Mouse (Mus musculus): ENCODE results near the gene Hoxa4. TPM values are rescaled to one million over a fixed set of nuclear protein-coding genes. Genes with fewer than 3 reads are reported as not detected.
A peak's percentile ranks its signal among the peaks of the same experiment; 100 is the strongest.

Hoxa4 gene
- total RNA-seq, 1 experiment from 2014 or later: not detected

DNA sequence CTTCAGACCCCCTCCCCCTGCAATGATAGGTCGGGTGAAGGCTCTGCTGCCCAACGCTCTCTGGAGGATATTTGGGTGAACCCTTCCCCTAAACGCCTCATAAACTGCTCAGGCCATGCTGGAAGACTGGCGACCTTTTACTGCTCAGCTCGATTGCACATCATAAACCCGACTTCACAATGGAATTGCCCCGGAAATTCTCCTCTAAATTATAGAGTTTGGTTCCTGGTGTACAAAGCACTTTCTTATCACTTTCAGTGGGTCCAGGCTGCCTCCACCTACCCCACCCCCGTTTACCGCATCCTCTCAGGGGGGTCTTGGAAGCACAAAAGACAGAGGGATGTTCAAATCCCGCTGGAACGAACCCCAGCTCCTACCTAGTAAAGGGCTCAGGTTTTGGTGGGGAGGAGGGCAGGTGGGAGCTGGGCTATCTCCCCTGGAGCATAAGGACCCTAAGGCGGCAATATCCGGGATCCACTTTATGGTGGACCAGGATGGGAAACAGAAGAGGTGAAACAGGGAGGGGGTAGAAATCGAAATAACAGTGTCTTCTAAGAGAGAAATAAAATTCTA is 27.2 kb upstream of the Hoxa4 start:
- ATAC-seq (ENCODE audit: extremely low read depth, insufficient number of reproducible peaks, low FRiP score, poor library complexity, severe bottlenecking): no peak

DNA sequence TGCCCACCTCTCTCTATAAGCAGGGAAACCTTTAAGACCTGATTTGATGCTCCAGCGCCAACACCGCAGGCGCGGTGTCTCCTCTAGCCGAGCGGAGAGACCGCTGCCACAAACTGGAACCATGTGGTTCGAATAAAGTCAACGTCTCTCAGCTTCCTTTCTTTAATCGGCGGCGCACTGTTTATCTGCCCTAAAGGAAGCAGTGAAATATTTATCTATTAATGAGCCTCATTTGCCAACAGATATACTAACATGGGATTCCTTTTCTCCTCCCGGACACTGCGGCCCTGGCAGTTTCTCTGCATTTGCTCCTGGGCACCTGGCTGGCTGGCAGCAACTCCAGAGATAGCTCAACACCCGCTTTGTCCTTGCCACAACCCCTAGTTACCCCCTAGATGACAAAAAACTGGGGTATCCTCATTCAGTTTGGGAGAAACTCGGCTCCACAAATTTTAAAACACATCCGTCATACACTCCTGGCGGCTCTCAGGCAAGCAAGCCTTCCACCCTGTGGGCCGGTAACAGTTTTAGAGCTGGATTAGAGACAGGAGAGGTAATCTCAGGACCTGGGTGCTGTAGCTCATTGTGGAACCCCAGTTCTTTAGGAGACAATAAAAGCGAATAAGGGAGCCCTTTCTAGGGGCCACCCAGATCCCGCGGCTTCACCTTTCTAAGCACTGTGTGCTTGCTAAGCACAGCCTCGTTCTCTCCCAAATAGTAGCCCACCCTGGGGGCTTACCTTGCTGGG is 26.5 kb upstream of the Hoxa4 start:
- no peak for ATAC-seq (ENCODE audit: extremely low read depth, insufficient number of reproducible peaks, low FRiP score, poor library complexity, severe bottlenecking)

DNA sequence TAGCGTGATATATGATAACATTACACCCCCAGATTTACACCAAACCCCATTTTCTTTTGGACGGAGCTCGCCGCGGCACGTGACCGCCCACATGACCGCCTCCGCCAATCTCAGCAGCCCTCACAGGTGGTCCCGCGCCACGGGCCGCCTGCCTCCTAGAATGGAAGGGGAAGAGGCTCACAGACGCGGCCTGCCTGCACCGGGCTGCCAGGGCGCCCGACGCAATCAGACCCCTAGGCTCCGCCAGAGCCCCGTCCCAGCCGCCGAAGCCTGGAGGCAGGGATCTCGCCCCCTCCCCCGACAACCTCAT is 25.9 kb upstream of the Hoxa4 start:
- no peak for ATAC-seq (ENCODE audit: extremely low read depth, insufficient number of reproducible peaks, low FRiP score, poor library complexity, severe bottlenecking)

GRCm38 (mm10) chr6:52216691-52217458 is 25.3 kb upstream of the Hoxa4 start:
- ATAC-seq (ENCODE audit: extremely low read depth, insufficient number of reproducible peaks, low FRiP score, poor library complexity, severe bottlenecking): no peak

DNA sequence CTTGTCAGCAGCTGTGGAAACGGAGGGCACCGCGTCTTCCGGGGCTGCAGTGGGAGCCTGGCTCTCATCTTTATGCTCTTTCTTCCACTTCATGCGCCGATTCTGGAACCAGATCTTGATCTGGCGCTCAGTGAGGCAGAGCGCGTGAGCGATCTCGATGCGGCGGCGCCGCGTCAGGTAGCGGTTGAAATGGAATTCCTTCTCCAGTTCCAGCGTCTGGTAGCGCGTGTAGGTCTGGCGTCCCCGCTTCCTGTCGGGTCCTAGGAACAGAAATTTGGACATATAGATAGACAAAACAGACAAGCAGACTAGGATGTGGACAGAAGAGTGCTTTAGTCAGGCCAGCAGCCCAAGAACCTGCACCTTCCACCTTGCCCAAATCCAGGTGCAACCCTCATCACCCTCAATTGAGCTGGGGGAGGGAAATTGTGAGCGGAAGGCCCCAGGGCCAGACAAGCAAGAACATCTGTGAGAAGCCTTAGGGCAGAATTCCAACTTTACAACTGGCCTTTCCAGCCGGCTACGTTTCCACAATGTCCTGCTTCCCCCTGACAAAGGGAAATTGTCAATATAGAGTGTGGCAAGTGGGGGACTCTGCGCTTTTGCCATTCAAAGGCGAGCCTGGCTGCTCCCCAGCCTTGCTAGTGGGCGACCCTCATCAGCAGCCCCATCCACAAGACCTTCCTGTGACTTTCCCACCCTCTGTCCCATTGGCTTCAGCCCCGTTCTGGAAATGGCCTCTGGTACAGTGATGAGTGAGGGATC is 24.4 kb upstream of the Hoxa4 start:
- ATAC-seq (ENCODE audit: extremely low read depth, insufficient number of reproducible peaks, low FRiP score, poor library complexity, severe bottlenecking): no peak

- no peak for ATAC-seq (ENCODE audit: extremely low read depth, insufficient number of reproducible peaks, low FRiP score, poor library complexity, severe bottlenecking)
Observed at GRCm38 (mm10) chr6:52215070-52215469, 23.5 kb upstream of the Hoxa4 start.

- ATAC-seq (ENCODE audit: extremely low read depth, insufficient number of reproducible peaks, low FRiP score, poor library complexity, severe bottlenecking): no peak
Observed at GRCm38 (mm10) chr6:52214271-52214670, 22.7 kb upstream of the Hoxa4 start.

GRCm38 (mm10) chr6:52213119-52213986 is 21.8 kb upstream of the Hoxa4 start, which contains the start of the genes Hoxa3 and Gm28308:
Gene Hoxa3 (minus strand): TSS chr6:52213336.
Gene Gm28308 (minus strand): TSS chr6:52213339.
- ATAC-seq (ENCODE audit: extremely low read depth, insufficient number of reproducible peaks, low FRiP score, poor library complexity, severe bottlenecking): no peak

- no peak for ATAC-seq (ENCODE audit: extremely low read depth, insufficient number of reproducible peaks, low FRiP score, poor library complexity, severe bottlenecking)
Observed at GRCm38 (mm10) chr6:52212556-52213118, 21.1 kb upstream of the Hoxa4 start.

GRCm38 (mm10) chr6:52211961-52212360 is 20.4 kb upstream of the Hoxa4 start:
- ATAC-seq (ENCODE audit: extremely low read depth, insufficient number of reproducible peaks, low FRiP score, poor library complexity, severe bottlenecking): no peak

GRCm38 (mm10) chr6:52211170-52211935 is 19.8 kb upstream of the Hoxa4 start:
- ATAC-seq (ENCODE audit: extremely low read depth, insufficient number of reproducible peaks, low FRiP score, poor library complexity, severe bottlenecking): peak; percentile 59

DNA sequence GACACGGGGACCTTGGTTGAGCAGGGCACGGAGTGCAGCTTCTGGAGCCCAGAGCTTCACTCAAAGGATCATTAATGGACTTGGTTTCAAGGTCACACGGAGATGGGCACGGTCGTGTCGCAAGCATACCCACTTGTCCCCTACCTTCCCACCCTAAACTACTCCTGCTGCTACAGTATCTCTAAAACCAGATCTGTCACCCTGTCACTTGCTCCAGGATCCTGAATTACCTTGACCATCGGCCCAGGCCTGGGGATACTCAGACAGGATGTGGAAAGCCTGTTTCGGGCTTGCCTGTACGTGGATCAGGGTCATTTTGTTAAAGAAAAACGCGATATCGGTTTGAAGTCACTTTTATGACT is 18.1 kb upstream of the Hoxa4 start:
- no peak for ATAC-seq (ENCODE audit: extremely low read depth, insufficient number of reproducible peaks, low FRiP score, poor library complexity, severe bottlenecking)

DNA sequence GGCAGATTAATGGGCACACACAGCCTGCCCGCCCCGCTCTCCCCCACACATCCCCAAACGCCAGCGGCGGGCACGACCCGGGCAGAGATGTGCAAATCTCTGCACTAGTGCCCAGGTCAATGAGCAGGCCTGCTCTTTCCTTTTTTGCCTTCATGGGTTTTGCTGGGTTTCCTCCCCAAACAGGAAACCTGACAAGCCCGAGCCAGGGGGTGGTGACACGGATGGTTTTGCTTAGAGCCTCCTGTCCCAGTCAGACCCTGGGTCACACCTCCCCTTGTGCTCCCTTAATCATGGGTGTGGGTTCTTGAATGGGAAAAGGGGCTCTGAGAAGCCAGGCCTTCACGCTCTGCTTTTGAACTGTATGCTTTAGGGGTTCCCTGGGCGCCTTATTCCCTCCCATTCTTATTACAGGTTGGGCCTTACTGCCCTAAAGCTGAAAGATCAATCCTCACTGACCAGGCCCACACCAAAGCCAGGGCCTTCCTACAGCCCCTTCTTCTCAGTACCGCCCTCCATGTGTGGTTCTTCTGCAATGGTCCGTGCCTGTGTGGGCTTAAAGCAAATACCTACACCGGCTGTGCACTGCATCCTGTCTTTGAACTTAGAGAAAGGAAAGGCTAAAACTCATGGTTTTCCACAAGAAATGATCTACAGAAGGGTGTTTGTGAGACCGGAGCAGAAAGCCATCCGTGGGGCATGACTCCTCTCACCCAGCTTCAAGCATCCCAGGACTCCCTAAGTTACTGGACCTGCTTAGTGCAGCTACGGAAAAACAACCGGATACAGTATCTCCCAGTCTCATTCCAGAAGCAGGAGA is 17.5 kb upstream of the Hoxa4 start:
- ATAC-seq (ENCODE audit: extremely low read depth, insufficient number of reproducible peaks, low FRiP score, poor library complexity, severe bottlenecking): no peak

GRCm38 (mm10) chr6:52208072-52208867 is 16.7 kb upstream of the Hoxa4 start, which contains the start of gene Hoxa6:
Gene Hoxa6 (minus strand): TSS chr6:52208722.
- ATAC-seq (ENCODE audit: extremely low read depth, insufficient number of reproducible peaks, low FRiP score, poor library complexity, severe bottlenecking): no peak

DNA sequence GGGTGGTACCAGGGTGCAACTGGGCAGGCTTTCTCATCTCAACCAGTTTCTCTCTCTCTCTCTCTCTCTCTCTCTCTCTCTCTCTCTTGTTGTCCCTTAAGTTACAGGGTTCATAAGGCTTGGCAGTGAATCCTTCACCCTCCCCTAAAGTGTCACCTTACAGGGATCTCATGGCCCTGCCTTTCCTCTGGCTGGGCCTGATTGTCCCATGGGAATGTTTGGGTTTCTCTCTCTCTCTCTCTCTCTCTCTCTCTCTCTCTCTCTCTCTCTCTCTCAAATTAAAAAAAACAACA is 16.1 kb upstream of the Hoxa4 start:
- ATAC-seq (ENCODE audit: extremely low read depth, insufficient number of reproducible peaks, low FRiP score, poor library complexity, severe bottlenecking): no peak

Data from neutrophil, adult 5-6 weeks (primary cell).